Mouse (Mus musculus): ENCODE measurements around the gene Hoxa10. TPM values are rescaled to one million over a fixed set of nuclear protein-coding genes. Genes with fewer than 3 reads are reported as not detected.

Hoxa10 gene
- total RNA-seq, 2 experiments from 2014 or later: not detected

- no peak for DNase-seq (ENCODE audit: low spot score in 2 of 2)
These were observed 6.3 kb upstream of the Hoxa10 start for GRCm38 (mm10) chr6:52246916-52247315.

- no peak for DNase-seq (ENCODE audit: low spot score in 2 of 2)
These were observed 5.7 kb upstream of the Hoxa10 start for GRCm38 (mm10) chr6:52246403-52246803.

- DNase-seq (ENCODE audit: low spot score in 2 of 2): no peak
These were observed 5.1 kb upstream of the Hoxa10 start, which contains the start of gene Hoxa11 for GRCm38 (mm10) chr6:52245757-52246142. Hoxa11 (minus strand) TSS chr6:52245810.

- no peak for DNase-seq (ENCODE audit: low spot score in 2 of 2)
These were observed 4.5 kb upstream of the Hoxa10 start for GRCm38 (mm10) chr6:52245040-52245756.

- no peak for DNase-seq (ENCODE audit: low spot score in 2 of 2)
These were observed 3.9 kb upstream of the Hoxa10 start for GRCm38 (mm10) chr6:52244471-52245039.

GRCm38 (mm10) chr6:52243681-52244121 is 3.0 kb upstream of the Hoxa10 start:
- no peak for DNase-seq (ENCODE audit: low spot score in 2 of 2)

GRCm38 (mm10) chr6:52242801-52243332 is 2.2 kb upstream of the Hoxa10 start:
- no peak for DNase-seq (ENCODE audit: low spot score in 2 of 2)

GRCm38 (mm10) chr6:52241001-52241621 is 457 bp upstream of the Hoxa10 start:
- DNase-seq (ENCODE audit: low spot score in 2 of 2): no peak

- DNase-seq (ENCODE audit: low spot score in 2 of 2): no peak
These were observed 847 bp downstream of the Hoxa10 start for GRCm38 (mm10) chr6:52239625-52240388.

- no peak for DNase-seq (ENCODE audit: low spot score in 2 of 2)
These were observed 1.7 kb downstream of the Hoxa10 start for GRCm38 (mm10) chr6:52238976-52239375.

- DNase-seq (ENCODE audit: low spot score in 2 of 2): no peak
These were observed 2.5 kb downstream of the Hoxa10 start for GRCm38 (mm10) chr6:52238155-52238545.

GRCm38 (mm10) chr6:52237346-52238154 is 3.1 kb downstream of the Hoxa10 start:
- DNase-seq (ENCODE audit: low spot score in 2 of 2): no peak

GRCm38 (mm10) chr6:52236806-52237205 is 3.8 kb downstream of the Hoxa10 start:
- no peak for DNase-seq (ENCODE audit: low spot score in 2 of 2)

- DNase-seq (ENCODE audit: low spot score in 2 of 2): no peak
These were observed 4.8 kb downstream of the Hoxa10 start for GRCm38 (mm10) chr6:52235866-52236265.

GRCm38 (mm10) chr6:52235267-52235666 is 5.4 kb downstream of the Hoxa10 start:
- DNase-seq (ENCODE audit: low spot score in 2 of 2): no peak

- no peak for DNase-seq (ENCODE audit: low spot score in 2 of 2)
These were observed 6.1 kb downstream of the Hoxa10 start for GRCm38 (mm10) chr6:52234428-52235140.

- DNase-seq (ENCODE audit: low spot score in 2 of 2): no peak
These were observed 6.9 kb downstream of the Hoxa10 start for GRCm38 (mm10) chr6:52233546-52234427.

GRCm38 (mm10) chr6:52232984-52233545 is 7.6 kb downstream of the Hoxa10 start:
- DNase-seq (ENCODE audit: low spot score in 2 of 2): no peak

- DNase-seq (ENCODE audit: low spot score in 2 of 2): no peak
These were observed 8.1 kb downstream of the Hoxa10 start for GRCm38 (mm10) chr6:52232568-52232965.

Measured in left cerebral cortex, adult 18-20 months (tissue).